Mouse (Mus musculus) CH12.LX (cell line): ENCODE data around the gene Grhl1. TPM values are rescaled to one million over a fixed set of nuclear protein-coding genes. Genes with fewer than 3 reads are reported as not detected.

ENCODE experiments used
- DNase-seq: peaks from one replicate; pipeline ENCODE4 v3.0.0-alpha.2; 2013; ENCODE audit errors: extremely low read depth
- H3K27ac ChIP-seq: 2 replicates; pipeline ENCODE4 v1.5.1; 2012; ENCODE audit warnings: low read depth, mild to moderate bottlenecking, control low read depth, moderate library complexity; ENCODE audit not compliant: insufficient read depth
- H3K27me3 ChIP-seq: replicated peaks from 2 replicates; pipeline ENCODE3; 2012; ENCODE audit warnings: inconsistent platforms
- H3K36me3 ChIP-seq, 2 experiments: replicated peaks in 1 of 2; 2 replicates each; pipeline versions ENCODE3 to v1.6.1; 2012; ENCODE audit warnings: inconsistent platforms in 1 of 2, low read length in 1 of 2, mild to moderate bottlenecking in 1 of 2, mixed read lengths in 1 of 2, moderate library complexity in 1 of 2; ENCODE audit not compliant: control insufficient read depth in 1 of 2, insufficient read depth in 1 of 2
- H3K4me1 ChIP-seq, 2 experiments: 2 replicates each; pipeline ENCODE4 v1.6.1; 2012; ENCODE audit warnings: inconsistent platforms in 1 of 2, moderate library complexity in 1 of 2; ENCODE audit not compliant: insufficient read depth in 2 of 2, control insufficient read depth in 1 of 2
- H3K4me2 ChIP-seq: 2 replicates; pipeline ENCODE4 v1.6.1; 2012; ENCODE audit warnings: low read depth, mild to moderate bottlenecking, control low read depth; ENCODE audit not compliant: poor library complexity, insufficient read depth, severe bottlenecking
- H3K4me3 ChIP-seq, 3 experiments: fragments of 150-350 bp in 1 of 3; sonication (generic) in 1 of 3; replicated peaks in 1 of 3; 2 replicates each; pipeline versions ENCODE3 to v1.5.1; 2011 to 2012; ENCODE audit warnings: low read depth in 2 of 3, low read length in 2 of 3, mild to moderate bottlenecking in 2 of 3, moderate library complexity in 2 of 3, control low read depth in 1 of 3, improper control_type of control experiment in 1 of 3, inconsistent platforms in 1 of 3, mixed read lengths in 1 of 3; ENCODE audit not compliant: poor library complexity in 1 of 3
- H3K79me2 ChIP-seq: replicated peaks from 2 replicates; pipeline ENCODE4 v1.6.1; 2012; ENCODE audit warnings: mild to moderate bottlenecking, moderate library complexity; ENCODE audit not compliant: control insufficient read depth, poor library complexity, insufficient read depth, severe bottlenecking; ENCODE audit errors: extremely low read depth
- H3K9ac ChIP-seq: 2 replicates; pipeline ENCODE4 v1.6.1; 2012; ENCODE audit warnings: low read depth, mild to moderate bottlenecking, control low read depth, moderate library complexity; ENCODE audit not compliant: insufficient read depth
- H3K9me3 ChIP-seq: replicated peaks from 2 replicates; pipeline ENCODE3; 2012; ENCODE audit warnings: low read length, inconsistent platforms, mixed read lengths
- BHLHE40 ChIP-seq: IDR thresholded peaks from 2 replicates; pipeline ENCODE4 v1.6.1; 2011; ENCODE audit warnings: mild to moderate bottlenecking, low read depth, low read length, improper control_type of control experiment
- CHD1 ChIP-seq: IDR thresholded peaks from 2 replicates; pipeline ENCODE4 v1.6.1; 2012; ENCODE audit warnings: low read depth, low read length, improper control_type of control experiment, inconsistent platforms
- CHD2 ChIP-seq: IDR thresholded peaks from 2 replicates; pipeline ENCODE4 v1.6.1; 2011; ENCODE audit warnings: low read length, improper control_type of control experiment
- E2F4 ChIP-seq: IDR thresholded peaks from 2 replicates; pipeline ENCODE4 v1.6.1; 2011; ENCODE audit warnings: low read depth, low read length, improper control_type of control experiment; ENCODE audit not compliant: insufficient replicate concordance
- ELF1 ChIP-seq: IDR thresholded peaks from 2 replicates; pipeline ENCODE4 v1.6.1; 2014; ENCODE audit warnings: low read depth, mild to moderate bottlenecking, inconsistent platforms, low read length, improper control_type of control experiment
- EP300 ChIP-seq: IDR thresholded peaks from 2 replicates; pipeline ENCODE4 v1.6.1; 2011; ENCODE audit warnings: low read length, improper control_type of control experiment
- ETS1 ChIP-seq: conservative IDR thresholded peaks from 2 replicates; pipeline ENCODE4 v1.6.1; 2012; ENCODE audit warnings: low read depth, mild to moderate bottlenecking, inconsistent platforms, low read length, improper control_type of control experiment, moderate library complexity
- GABPA ChIP-seq: IDR thresholded peaks from 2 replicates; pipeline ENCODE4 v1.6.1; 2012; ENCODE audit warnings: low read depth, low read length, improper control_type of control experiment, inconsistent platforms; ENCODE audit not compliant: insufficient replicate concordance
- JUND ChIP-seq: conservative IDR thresholded peaks from 2 replicates; pipeline ENCODE4 v1.6.1; 2011; ENCODE audit warnings: low read depth, low read length, improper control_type of control experiment
- MEF2A ChIP-seq: IDR thresholded peaks from 2 replicates; pipeline ENCODE4 v1.6.1; 2014; ENCODE audit warnings: low read depth, mild to moderate bottlenecking, inconsistent platforms, low read length, improper control_type of control experiment, borderline replicate concordance
- MYC ChIP-seq: IDR thresholded peaks from 2 replicates; pipeline ENCODE4 v1.6.1; 2011; ENCODE audit warnings: low read depth, mild to moderate bottlenecking, improper control_type of control experiment, low read length
- POLR2A ChIP-seq: IDR thresholded peaks from 2 replicates; pipeline ENCODE4 v1.6.1; 2011; ENCODE audit warnings: low read depth, mild to moderate bottlenecking, improper control_type of control experiment, low read length
- POLR2AphosphoS2 ChIP-seq: IDR thresholded peaks from 2 replicates; pipeline ENCODE4 v1.6.1; 2011; ENCODE audit warnings: low read depth, low read length, improper control_type of control experiment
- SIN3A ChIP-seq: IDR thresholded peaks from 2 replicates; pipeline ENCODE4 v1.6.1; 2012; ENCODE audit warnings: low read length, improper control_type of control experiment, inconsistent platforms
- SMC3 ChIP-seq: IDR thresholded peaks from 2 replicates; pipeline ENCODE4 v1.6.1; 2011; ENCODE audit warnings: low read depth, low read length, improper control_type of control experiment
- TBP ChIP-seq: conservative IDR thresholded peaks from 2 replicates; pipeline ENCODE4 v1.6.1; 2011; ENCODE audit warnings: low read depth, low read length, improper control_type of control experiment
- USF2 ChIP-seq: conservative IDR thresholded peaks from 2 replicates; pipeline ENCODE4 v1.6.1; 2011; ENCODE audit warnings: low read depth, low read length, improper control_type of control experiment
- ZC3H11A ChIP-seq: IDR thresholded peaks from 2 replicates; pipeline ENCODE4 v1.6.1; 2012; ENCODE audit warnings: low read depth, mild to moderate bottlenecking, inconsistent platforms, low read length, improper control_type of control experiment
- ZKSCAN1 ChIP-seq: IDR thresholded peaks from 2 replicates; pipeline ENCODE4 v1.6.1; 2012; ENCODE audit warnings: low read depth, inconsistent platforms, low read length, improper control_type of control experiment, borderline replicate concordance
- ZNF384 ChIP-seq: IDR thresholded peaks from 2 replicates; pipeline ENCODE4 v1.6.1; 2012; ENCODE audit warnings: low read depth, low read length, improper control_type of control experiment, inconsistent platforms
- dilution Hi-C: fragments of 300-500 bp; cut with MboI; formaldehyde crosslinking; loops from 2 replicates; pipeline ENCODE4 v1.14.3; 2020; ENCODE audit warnings: low sequenced_read_pairs; ENCODE audit not compliant: extremely low pct_unique_long_range_greater_than_20kb, extremely low pct_ligation_motif_present
- in situ Hi-C: fragments of 300-500 bp; cut with MboI; formaldehyde crosslinking; loops from 3 replicates; pipeline ENCODE4 v1.14.3; 2019; ENCODE audit warnings: low sequenced_read_pairs, low pct_ligation_motif_present, low pct_unique_long_range_greater_than_20kb, mixed read lengths
- polyA plus RNA-seq: library from polyadenylated mRNA; unstranded; fragments of >175 nt; gene quantifications from 2 replicates; pipeline ENCODE4 v1.2.1, GENCODE M21; 2012; ENCODE audit warnings: low read depth; ENCODE audit not compliant: insufficient read length
- total RNA-seq, 2 experiments: library from RNA; depleted of rRNA; stranded (reverse); fragments of 300-350 nt in 1 of 2; fragments of >200 nt in 1 of 2; gene quantifications; 2 replicates each; pipeline ENCODE4 v1.2.3; 2012 to 2014

Grhl1 gene
- total and polyA plus RNA-seq, 3 experiments, result 0.54 to 1.3 (median 0.66) TPM

DNA sequence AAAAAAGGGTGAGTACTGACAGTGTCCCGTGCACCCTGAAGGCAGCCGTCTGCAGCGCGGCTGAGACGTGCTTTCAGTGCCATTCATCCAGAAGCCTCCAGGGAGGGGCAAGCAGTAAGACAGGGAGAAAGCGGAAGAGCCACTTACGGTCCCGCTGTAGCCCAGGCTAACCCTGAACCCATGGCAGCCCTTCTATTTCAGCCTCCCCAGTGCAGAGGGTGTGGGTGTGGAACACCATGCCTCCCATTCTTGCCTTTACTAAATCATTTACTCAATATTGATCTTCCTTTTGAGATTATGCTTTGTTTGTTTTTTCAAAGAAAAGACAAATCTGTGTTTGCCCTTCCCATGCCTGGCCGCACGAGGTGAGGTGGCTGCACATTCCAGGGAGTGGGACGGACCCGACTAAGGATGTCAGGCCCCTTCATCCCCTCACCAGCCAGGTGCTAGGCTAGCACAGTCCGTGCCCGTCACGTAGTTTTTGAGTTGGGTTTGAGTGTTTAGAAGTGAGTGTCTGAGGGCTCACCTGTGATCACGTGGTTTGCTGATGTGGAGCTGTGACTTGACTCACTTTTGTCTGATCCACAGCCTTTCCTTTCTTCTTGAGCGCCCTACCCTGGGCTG lies 42.5 kb downstream of the Grhl1 start:
- Histone ChIP-seq H3K9me3 (no peaks in the 10 kb centered on the region), H3K4me2 (no peak overlapping the region), H3K4me3 (no peak overlapping the region), H3K27ac (no peak overlapping the region), H3K9ac (no peak overlapping the region), H3K79me2 (no peaks in the 10 kb centered on the region), H3K4me1 (no peaks in the 10 kb centered on the region), H3K27me3 (no peaks in the 10 kb centered on the region), H3K36me3 (peaks cover 45 to 46% of the 10 kb centered on the region in 2 experiments)
- dilution Hi-C loops (no loop called here), in situ Hi-C loops (loop anchor here (25.0 kb wide), 1 partner anchor 348 kb away; the partner anchor contains the start of gene Kidins220)
- no peak for TF ChIP-seq MYC
- no peak for TF ChIP-seq POLR2AphosphoS2
- no peak for TF ChIP-seq ELF1
- TF ChIP-seq E2F4, result no peak
- no peak for TF ChIP-seq JUND
- TF ChIP-seq GABPA, result no peak
- TF ChIP-seq CHD2, result no peak
- no peak for TF ChIP-seq ZKSCAN1
- TF ChIP-seq SMC3, result no peak
- TF ChIP-seq TBP, result no peak
- TF ChIP-seq CHD1, result no peak
- no peak for TF ChIP-seq POLR2A
- TF ChIP-seq ZNF384, result no peak
- TF ChIP-seq EP300, result no peak
- TF ChIP-seq MEF2A, result no peak
- TF ChIP-seq BHLHE40, result no peak
- no peak for TF ChIP-seq USF2
- no peak for TF ChIP-seq ZC3H11A
- no peak for TF ChIP-seq ETS1
- DNase-seq, result no peak

DNA sequence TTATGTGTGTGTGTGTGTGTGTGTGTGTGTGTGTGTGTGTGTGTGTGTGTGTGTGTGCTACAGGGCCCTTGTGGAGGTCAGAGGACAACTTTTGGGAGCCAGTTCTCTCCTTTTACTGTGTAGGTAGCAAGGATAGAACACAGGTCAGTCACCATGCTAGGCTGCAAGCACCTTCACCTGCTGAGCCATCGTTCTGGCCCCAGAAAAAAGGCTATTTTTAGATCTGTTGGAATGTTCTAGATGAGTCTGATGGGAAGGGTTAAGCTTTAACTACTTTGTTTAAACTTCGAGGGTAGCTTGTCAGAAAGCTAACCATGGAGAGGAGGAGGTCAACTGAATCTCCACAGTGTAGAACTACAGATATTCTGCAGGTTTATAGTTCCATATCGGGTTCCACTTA lies 43.1 kb downstream of the Grhl1 start:
- H3K4me3 ChIP-seq, result no peak overlapping the region
- no peak overlapping the region for H3K4me2 ChIP-seq
- H3K9ac ChIP-seq, result no peak overlapping the region
- TF ChIP-seq SIN3A, result no peak
- DNase-seq, result no peak
- peaks cover 0 to 4% of the 10 kb centered on the region in 2 experiments; a peak in 2 of 4 replicates for H3K4me1 ChIP-seq
- in situ Hi-C loops, result loop anchor here (25.0 kb wide), 1 partner anchor 347 kb away; the partner anchor contains the start of gene Kidins220
- dilution Hi-C loops, result no loop called here
- no peak overlapping the region for H3K27ac ChIP-seq
- peaks cover 40 to 42% of the 10 kb centered on the region in 2 experiments for H3K36me3 ChIP-seq
- H3K9me3 ChIP-seq, result no peaks in the 10 kb centered on the region
- no peaks in the 10 kb centered on the region for H3K27me3 ChIP-seq
- H3K79me2 ChIP-seq, result no peaks in the 10 kb centered on the region
